Mouse (Mus musculus) ovary, postnatal 36 days (tissue): ENCODE measurements around the gene Gapdh.
"Not testable (repeated sequence)": the region's sequence is repeated elsewhere in the genome, so short reads cannot be mapped to it uniquely, and the experiment has no call there.

Source experiments
- DNase-seq: peaks from one replicate; pipeline ENCODE4 v3.0.0; 2022; ENCODE audit warnings: low spot score, mixed read lengths

The Gapdh gene

DNA sequence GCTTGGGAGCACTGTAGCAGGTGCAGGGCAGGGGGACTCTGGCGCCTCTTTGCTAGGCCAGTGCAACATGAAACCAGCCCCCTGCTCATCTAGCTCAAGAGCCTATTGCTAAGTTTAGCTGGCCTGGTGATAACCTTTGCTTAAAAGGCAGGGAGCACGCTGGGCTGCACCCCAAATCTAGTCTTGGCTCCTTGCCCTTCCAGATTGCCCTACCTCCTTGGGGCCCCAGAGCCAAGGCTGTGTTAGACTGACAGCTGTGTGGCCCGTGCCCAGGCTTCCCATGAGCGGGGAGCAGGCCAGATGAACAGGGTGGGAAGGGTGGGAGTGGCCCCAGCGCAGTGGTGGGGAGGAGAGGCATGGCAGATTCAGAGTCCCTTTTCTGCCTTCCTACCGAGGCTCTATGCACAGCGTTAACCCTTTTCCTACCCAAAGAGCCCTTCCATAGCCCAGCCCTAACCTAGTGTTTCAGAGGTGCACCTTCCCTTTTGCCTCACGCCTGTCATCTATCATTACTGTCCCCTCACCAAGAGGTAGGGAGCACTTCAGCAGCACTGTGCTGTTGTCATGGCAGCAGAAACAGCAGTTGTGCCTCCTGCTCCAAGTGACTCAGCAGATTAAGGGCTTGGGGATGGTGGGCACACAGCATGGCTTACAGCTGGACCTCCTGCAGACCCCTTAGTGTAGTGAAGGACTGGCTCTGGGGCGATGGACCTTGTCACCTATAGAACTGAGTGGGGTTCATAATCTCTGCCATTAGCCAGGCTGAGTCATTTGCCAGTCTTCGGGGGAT, 789 bp upstream of the Gapdh start:
- DNase-seq, result peak; percentile 40

DNA sequence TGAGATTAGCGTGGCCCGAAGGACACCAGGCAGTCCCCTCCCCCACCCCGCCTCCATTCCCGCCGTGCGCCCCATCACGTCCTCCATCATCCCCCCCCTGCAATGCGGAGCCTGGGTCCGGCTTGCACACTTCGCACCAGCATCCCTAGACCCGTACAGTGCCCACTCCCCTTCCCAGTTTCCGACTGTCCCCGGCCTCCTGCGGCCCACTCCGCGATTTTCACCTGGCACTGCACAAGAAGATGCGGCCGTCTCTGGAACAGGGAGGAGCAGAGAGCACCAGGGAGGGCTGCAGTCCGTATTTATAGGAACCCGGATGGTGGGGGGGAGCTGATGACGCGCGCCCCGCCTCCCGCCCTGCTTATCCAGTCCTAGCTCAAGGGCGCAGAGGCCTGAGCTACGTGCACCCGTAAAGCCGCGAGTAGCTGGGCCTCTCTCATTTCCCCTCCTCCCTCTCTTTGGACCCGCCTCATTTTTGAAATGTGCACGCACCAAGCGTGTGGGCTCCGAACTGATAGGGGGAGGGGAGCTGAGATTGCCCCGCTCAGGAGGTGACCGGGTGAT, 857 bp downstream of the Gapdh start:
- peak; percentile 95 for DNase-seq

DNA sequence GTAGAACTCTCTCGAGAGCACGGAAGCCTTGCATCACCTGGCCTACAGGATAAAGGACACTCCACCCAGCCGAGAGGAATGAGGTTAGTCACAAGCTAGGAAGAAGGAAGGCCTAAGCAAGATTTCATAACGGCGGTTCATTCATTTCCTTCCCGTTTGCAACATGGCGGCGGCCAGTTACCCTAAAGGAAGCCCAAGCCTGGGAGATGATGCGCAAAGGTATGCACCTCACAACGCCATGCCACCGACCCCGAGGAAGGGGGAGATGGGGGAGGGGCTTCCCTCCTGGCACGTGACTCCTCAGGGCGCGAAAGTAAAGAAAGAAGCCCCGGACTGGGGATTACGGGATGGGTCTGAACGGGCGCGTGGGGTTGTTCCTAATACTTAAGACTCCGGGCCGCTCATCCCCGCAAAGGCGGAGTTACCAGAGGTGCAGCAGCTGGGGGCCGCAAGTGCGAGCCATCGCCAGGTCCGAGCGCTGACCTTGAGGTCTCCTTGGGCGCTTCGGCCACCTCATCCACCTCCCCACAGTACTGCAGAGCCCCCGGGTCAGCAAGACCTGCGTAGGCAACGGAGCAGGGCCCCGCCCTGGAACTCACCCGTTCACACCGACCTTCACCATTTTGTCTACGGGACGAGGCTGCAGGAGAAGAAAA, 1.5 kb downstream of the Gapdh start:
- DNase-seq, result no peak

DNA sequence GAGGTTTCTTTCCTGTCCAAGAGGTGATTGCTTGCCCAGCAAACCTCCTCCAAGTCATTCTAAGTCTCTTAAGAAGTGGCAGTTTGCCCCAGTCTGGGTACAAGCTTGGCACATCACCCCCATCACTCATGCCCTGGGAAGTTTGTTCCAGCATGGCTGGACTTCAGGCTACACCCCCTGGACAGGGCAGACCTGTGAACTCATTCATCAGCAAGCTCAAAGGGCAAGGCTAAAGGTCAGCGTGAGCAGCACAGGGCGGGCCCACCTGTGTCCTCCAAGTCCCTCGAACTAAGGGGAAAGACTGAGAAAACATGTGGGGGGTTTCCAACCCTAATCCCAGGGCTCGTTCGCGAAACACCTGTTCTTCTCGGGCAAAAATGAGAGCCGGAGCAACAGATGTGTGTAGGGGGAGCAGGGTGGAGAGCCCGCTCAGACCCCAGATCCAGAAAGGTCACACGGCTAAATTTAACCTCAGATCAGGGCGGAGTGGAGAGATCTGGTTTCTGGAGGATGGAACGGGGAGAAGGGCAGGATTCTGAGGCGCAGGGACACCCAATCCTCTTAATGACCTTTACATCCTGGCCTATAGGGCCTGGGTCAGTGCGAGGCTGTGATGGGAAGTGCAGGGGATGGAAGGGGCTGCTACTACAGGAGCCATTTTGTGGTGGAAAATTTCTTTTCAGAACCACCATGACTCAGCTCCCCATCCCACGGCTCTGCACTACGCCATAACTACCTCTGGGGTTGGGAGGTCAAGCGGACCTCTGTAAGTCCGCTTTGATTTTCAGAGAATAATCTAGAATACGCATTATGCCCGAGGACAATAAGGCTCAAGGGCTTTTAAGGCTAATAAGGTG, 2.2 kb downstream of the Gapdh start:
- DNase-seq, result no peak

DNA sequence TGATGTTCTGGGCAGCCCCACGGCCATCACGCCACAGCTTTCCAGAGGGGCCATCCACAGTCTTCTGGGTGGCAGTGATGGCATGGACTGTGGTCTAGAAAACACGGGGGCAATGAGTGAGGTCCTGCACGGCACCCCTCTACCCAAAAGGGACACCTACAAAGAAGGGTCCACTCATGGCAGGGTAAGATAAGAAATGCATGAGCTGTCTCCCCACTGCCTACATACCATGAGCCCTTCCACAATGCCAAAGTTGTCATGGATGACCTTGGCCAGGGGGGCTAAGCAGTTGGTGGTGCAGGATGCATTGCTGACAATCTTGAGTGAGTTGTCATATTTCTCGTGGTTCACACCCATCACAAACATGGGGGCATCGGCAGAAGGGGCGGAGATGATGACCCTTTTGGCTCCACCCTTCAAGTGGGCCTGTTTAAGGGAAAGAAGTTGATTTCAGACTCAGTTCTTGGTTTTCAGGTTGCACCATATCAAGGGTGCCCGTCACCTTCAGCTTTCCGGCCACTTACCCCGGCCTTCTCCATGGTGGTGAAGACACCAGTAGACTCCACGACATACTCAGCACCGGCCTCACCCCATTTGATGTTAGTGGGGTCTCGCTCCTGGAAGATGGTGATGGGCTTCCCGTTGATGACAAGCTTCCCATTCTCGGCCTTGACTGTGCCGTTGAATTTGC, 3.5 kb downstream of the Gapdh start:
- DNase-seq, result not testable (repeated sequence)

DNA sequence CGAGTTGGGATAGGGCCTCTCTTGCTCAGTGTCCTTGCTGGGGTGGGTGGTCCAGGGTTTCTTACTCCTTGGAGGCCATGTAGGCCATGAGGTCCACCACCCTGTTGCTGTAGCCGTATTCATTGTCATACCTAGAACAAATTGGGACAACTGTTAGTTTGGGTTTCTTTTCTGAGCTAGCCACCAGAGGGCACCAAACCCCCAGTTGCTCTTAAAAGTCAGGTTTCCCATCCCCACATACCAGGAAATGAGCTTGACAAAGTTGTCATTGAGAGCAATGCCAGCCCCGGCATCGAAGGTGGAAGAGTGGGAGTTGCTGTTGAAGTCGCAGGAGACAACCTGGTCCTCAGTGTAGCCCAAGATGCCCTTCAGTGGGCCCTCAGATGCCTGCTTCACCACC, 4.3 kb downstream of the Gapdh start:
- peak; percentile 55 for DNase-seq

DNA sequence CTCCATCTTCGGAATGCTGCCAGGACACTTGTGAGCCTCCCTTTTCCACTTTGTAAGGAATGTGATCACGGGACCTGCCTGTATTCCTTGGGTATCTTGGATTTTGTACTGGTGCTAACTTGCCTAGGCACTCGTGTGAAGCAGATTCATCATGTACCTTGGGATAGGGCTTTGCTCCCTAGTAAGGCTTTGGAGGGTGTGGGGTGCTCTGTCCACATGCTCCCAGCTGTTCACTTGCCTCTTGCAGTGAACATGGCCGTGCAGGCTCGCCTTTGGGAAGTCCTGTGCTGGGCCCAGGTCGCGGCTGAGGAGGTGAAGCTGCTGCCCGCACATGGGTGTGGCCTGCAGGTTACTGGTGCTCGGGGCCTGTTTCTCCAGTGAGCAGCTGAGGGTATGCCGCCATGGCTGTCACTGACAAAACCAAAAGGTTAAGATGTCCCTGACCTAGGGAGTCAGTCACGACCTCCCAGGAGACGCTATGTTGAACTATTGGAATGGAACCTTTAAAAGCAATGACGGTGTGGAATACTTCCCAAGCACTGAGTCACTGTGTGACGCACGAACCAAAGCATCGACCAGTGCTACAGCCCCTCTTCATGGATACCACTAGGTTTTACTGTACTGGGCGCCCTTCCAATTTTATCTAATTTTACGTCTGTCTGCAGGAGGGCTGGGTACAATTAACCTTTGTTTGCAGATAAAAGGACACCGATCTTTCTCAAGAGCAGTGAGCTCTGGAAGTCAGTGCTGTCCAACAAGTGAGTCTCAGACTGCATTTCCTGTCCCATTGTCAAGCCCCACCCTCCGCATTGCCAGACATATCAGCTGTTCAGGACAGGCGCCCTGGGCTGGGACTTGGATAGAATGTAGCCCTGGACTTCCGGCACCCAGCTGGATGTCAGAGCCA, 5.2 kb downstream of the Gapdh start:
- DNase-seq, result peak; percentile 35

DNA sequence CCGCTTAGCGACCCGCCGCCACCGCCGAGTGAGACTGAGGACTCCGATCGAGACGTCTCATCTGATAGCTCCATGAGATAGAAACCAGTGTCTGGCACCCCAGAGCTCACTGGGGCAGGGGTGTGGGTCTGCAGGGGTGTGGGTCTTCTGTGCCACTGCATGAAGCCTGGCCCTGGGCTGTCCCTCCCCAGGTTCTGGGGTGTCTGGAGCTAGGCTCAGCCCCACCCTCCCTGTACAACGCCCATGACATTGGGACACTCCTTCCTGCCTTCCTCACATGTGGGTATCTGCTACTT, 5.8 kb downstream of the Gapdh start:
- no peak for DNase-seq

DNA sequence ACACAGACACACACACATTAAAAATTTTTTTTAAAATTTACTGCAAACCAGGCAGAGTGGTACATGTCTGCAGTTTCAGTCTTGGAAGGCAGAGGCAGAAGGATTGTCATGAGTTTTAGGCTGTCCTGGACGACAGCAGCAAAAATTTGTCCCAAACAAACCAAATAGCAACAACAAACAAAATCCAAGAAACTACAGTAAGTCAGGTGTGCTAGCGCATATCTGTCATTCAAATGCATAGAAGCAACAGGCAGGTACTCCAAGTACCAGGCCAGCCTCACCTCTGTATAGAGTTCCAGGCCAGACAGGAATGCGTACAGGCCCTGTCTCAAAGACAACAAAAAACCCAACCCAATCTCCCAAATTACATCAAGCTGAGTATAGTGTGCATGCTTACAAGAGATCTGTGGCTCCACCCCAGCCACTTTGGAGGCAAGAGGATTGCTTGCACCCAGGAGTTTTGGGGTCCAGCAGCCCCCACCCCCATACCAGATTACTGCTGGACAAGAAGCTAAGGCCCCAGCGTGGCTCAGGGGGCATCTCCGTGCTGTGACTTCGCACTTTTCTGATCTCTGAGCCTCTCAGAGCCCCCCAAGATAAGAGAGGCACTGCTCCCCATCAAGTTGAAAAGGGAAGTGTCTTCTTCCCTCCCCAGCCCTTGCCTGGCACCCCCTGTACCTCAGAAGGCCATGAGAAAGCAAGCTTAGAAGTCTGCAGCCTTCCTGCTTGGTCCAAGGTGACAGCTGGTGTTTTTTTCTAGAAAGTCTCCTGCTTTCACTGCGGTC, 6.3 kb downstream of the Gapdh start:
- DNase-seq, result no peak

DNA sequence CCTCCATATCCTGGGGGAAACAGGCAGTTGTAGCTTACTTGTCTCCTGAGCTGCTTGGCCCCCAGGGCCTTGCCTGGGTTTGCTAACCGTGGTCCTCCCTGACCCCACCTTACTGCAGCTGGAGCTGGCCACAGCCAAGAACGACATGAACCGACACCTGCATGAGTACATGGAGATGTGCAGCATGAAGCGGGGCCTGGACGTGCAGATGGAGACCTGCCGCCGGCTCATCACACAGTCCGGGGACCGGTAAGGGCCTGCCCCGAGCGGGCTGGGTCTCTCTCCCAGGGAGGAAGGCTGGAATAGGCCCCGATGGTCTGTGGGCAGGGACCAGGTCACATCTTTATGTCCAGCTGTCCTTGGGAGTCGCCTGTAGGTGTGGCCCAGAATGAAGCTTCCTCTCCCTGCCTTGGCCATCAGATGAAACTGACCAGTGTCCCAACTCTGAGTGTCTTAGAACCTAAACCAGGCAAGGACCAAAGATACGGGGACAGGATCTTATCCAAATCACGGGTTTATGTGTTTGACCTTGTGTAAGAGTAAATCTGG, 7.2 kb downstream of the Gapdh start:
- no peak for DNase-seq

DNA sequence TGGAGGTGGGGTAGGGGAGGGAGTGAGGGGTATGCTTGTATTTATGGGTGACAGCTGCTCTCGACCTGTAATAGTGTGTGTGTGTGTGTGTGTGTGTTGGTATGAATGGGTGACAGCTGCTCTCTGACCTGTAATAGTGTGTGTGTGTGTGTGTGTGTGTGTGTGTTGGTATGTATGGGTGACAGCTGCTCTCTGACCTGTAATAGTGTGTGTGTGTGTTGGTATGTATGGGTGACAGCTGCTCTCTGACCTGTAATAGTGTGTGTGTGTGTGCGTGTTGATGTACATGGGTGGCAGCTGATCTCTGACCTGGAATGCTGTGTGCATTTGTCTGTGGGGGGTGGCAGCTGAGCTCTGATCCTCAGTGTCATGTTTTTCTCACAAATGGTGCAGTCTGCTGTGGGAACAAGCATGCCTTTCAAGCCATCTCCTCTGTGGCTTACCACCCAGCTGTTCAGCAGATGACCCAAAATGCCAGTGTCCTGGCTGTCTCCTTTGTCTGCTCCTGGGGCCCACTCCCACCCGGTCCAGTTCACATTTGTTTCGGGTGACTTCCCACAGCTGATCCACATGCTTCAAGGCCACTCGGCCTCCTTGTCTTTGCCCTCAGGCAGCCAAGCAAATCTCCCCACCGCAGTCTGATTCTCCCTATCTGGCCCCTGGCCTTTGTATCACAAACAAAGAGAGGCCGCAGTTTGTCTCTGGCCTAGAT, 9.2 kb downstream of the Gapdh start:
- peak; percentile 35 for DNase-seq

DNA sequence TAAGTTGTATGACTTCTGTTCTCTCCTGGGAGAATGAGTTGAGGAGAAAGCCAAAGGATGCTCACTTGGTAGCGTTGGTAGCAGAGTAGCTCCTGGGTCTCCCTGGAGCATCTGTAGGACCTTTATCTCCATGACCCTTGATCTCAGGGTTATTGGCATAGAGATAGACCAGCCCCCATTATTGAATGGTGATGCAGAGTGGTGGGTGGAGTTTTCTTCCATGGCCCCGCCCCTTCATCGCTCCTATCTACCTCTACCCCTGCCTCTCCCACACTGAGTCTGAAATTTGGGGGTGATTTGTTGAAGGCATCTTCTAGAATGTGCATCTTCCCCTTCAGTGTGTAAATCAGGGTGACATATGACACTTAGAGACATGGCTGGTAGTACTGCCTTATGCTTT, 9.8 kb downstream of the Gapdh start:
- DNase-seq, result no peak

DNA sequence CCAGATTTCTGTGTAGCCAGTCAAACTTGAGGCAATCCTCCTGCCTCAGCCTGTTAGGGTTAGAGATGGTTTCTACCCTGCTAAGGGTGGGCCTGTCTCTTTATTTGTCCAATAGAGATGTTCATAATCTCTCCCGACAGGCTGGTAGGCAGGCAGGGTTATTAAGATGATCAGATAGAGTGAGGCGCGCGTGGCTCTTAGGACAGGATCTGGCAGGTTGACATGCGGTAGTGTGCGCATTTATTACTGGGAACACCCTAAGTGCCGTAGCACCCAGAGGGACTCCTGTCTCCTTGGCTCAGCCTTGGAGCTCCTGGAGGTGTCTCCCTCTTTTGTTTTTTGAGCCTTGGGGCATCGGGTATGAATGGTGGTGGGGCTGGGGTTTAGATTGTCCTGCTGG, 11.0 kb downstream of the Gapdh start:
- no peak for DNase-seq

DNA sequence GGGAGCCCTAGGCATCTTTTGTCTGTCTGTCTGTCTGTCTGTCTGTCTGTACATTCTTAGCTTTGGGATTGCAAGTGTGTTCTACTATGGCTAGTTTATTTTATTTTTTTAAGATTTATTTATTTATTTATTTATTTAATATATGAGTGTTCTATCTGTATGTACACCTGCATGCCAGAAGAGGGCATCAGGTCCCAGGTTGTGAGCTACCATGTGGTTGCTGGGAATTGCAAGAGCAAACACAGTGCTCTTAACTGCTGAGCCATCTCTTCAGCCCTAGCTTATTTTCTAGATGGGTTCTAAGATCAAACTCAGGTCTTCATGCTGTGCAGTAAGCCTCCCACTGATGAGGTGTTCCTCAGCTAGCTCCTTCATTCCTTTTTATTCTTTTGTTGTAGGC, 11.7 kb downstream of the Gapdh start:
- DNase-seq, result no peak

DNA sequence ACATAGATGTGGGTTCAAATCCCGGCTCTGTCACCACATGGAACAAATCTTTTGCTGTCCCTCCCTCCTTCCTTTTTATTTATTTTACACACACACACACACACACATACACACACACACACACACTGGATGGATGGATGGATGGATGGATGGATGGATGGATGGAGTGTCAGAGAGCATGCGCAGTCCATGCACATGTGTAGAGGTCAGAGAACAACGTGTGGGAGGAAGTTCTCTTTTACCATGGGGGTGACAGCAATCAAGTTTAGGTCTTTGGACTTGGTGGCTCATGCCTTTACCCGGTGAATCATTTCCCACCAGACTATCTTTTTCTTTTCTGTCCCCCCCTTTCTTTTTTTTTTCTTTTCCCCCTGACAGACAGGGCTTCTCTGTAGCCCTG, 12.6 kb downstream of the Gapdh start:
- DNase-seq, result no peak

DNA sequence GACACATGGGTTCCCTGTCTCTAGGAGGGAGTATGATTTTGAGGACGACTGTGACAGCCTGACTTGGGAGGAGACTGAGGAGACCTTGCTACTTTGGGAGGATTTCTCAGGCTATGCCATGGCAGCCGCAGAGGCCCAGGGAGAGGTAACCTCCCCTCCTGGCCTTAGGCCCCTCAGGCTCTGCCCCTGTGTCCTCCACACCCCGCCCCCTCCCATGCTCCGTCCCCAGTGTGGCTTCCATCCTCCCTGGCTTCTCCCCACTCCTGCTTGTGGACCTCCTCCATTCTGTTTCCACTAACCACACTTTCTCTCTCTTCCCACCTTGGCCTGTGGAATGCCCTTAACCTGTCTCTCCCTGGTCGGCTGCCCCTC, 13.3 kb downstream of the Gapdh start:
- DNase-seq, result no peak

DNA sequence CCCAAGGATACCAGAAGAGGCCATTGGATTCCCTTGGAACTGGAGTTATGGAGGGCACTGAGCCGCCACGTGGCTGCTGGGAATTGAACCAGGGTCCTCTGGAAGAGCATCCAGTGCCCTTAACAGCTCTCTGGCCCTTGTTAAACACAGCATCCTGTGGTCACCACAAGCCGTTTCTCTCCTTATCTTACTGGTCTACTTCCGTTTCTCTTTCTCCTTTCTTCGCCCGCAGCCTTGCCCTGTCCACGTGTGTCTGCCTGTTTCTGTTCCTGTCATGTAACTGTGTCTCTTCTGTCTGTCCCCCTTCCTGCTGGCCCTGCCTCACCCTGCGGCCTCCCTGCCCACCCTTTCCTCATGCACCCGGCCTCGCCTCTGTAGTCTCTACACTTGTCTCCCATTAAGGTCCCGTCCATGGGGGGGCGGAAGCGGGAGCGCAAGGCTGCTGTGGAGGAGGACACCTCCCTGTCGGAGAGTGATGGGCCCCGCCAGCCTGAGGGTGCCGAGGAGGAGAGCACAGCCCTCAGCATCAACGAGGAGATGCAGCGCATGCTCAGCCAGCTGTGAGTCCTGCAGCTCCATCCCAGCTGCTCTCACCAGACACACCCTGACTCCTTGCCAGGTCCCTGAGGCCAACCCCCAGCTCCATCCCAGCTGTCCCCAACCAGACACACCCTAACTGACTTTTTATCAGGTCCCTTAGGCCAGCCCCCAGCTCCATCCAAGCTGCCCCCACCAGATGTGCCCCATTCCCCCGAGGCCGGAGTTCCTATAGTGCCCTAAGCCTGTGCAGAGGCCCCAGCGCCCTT, 13.9 kb downstream of the Gapdh start:
- no peak for DNase-seq

DNA sequence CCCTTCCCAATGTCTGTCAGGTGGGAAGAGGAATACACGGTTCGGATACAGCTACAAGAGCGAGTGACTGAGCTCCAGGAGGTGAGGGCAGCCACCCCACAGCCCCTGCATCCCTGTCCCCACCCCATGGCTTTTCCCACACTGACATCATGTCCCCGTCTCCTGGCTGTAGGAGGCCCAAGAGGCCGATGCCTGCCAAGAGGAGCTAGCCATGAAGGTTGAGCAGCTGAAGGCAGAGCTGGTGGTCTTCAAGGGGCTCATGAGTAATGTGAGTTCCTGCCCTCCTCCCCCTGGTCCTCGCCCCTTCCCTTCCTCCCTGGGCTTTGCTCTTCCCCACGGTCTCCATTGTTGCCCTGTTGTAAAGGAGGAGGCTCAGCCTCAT, 16.7 kb downstream of the Gapdh start:
- no peak for DNase-seq
